Mouse (Mus musculus) ES-E14 (cell line): ENCODE measurements around the gene Vps45. TPM values are rescaled to one million over a fixed set of nuclear protein-coding genes. Genes with fewer than 3 reads are reported as not detected.

Experiments
- DNase-seq: peaks from one replicate; pipeline ENCODE4 v3.0.0-alpha.2; 2013; ENCODE audit warnings: low read depth, low spot score
- H3K27ac ChIP-seq: 2 replicates; pipeline ENCODE4 v1.5.1; 2012; ENCODE audit warnings: low read depth, mild to moderate bottlenecking, low read length, moderate library complexity, mixed read lengths; ENCODE audit not compliant: poor library complexity, insufficient read depth, severe bottlenecking
- H3K36me3 ChIP-seq: 2 replicates; pipeline ENCODE4 v1.6.1; 2012; ENCODE audit warnings: mild to moderate bottlenecking, low read length, moderate library complexity, mixed read lengths; ENCODE audit not compliant: control insufficient read depth, poor library complexity, insufficient read depth, severe bottlenecking
- H3K4me1 ChIP-seq, 2 experiments: fragments of 150-350 bp in 1 of 2; sonication (generic) in 1 of 2; 2 replicates each; pipeline ENCODE4 v1.6.1; 2012; ENCODE audit warnings: low read length in 2 of 2, mild to moderate bottlenecking in 1 of 2, mixed read lengths in 1 of 2; ENCODE audit not compliant: control insufficient read depth in 2 of 2, insufficient read depth in 2 of 2, poor library complexity in 1 of 2
- H3K4me3 ChIP-seq, 2 experiments: fragments of 150-350 bp in 1 of 2; sonication (generic) in 1 of 2; 2 replicates each; pipeline ENCODE4 v1.5.1; 2012; ENCODE audit warnings: low read length in 2 of 2, low read depth in 1 of 2, mild to moderate bottlenecking in 1 of 2, mixed read lengths in 1 of 2; ENCODE audit not compliant: insufficient read depth in 1 of 2, poor library complexity in 1 of 2, severe bottlenecking in 1 of 2
- H3K9ac ChIP-seq: 2 replicates; pipeline ENCODE4 v1.6.1; 2012; ENCODE audit warnings: low read depth, mild to moderate bottlenecking, low read length, mixed read lengths; ENCODE audit not compliant: poor library complexity, insufficient read depth, severe bottlenecking
- H3K9me3 ChIP-seq: fragments of 150-350 bp; sonication (generic); 2 replicates; pipeline ENCODE4 v1.6.1; 2012; ENCODE audit warnings: low read depth, mild to moderate bottlenecking, low read length; ENCODE audit not compliant: control insufficient read depth, insufficient read depth
- CHD2 ChIP-seq: IDR thresholded peaks from 2 replicates; pipeline ENCODE4 v1.6.1; 2014; ENCODE audit warnings: mild to moderate bottlenecking, low read depth, low read length, inconsistent platforms
- HCFC1 ChIP-seq: IDR thresholded peaks from 2 replicates; pipeline ENCODE4 v1.6.1; 2012; ENCODE audit warnings: low read length, inconsistent platforms, borderline replicate concordance; ENCODE audit not compliant: insufficient read depth
- MAFK ChIP-seq: IDR thresholded peaks from 2 replicates; pipeline ENCODE4 v1.6.1; 2014; ENCODE audit warnings: mild to moderate bottlenecking, low read depth, low read length, inconsistent platforms; ENCODE audit not compliant: insufficient read depth
- ZC3H11A ChIP-seq: IDR thresholded peaks from 2 replicates; pipeline ENCODE4 v1.6.1; 2012; ENCODE audit warnings: low read depth, mild to moderate bottlenecking, inconsistent platforms, low read length, borderline replicate concordance
- ZNF384 ChIP-seq: IDR thresholded peaks from 2 replicates; pipeline ENCODE4 v1.6.1; 2012; ENCODE audit warnings: low read depth, low read length, inconsistent platforms
- in situ Hi-C, 2 experiments: fragments of 600-800 bp; cut with MboI; formaldehyde crosslinking; loops; one replicate each; pipeline ENCODE4 v1.15.1; 2025; ENCODE audit warnings: low sequenced_read_pairs in 2 of 2, inconsistent platforms in 1 of 2; ENCODE audit not compliant: unreplicated experiment in 2 of 2
- total RNA-seq: library from RNA; depleted of rRNA; stranded (reverse); fragments of 300-350 nt; gene quantifications from 2 replicates; pipeline ENCODE4 v1.2.3, GENCODE M21; 2012

Vps45 gene
- total RNA-seq, 1 experiment, result 11.9 TPM

- Histone ChIP-seq H3K9me3 (no peaks in the 10 kb centered on the region), H3K27ac (no peak overlapping the region), H3K4me1 (peaks cover 4 to 9% of the 10 kb centered on the region in 2 experiments; a peak in 3 of 4 replicates), H3K4me3 (peak overlapping the region; percentile 62 to 99), H3K36me3 (no peaks in the 10 kb centered on the region), H3K9ac (peak overlapping the region; percentile 66)
- TF ChIP-seq HCFC1 (no peak), ZNF384 (no peak), MAFK (no peak), CHD2 (no peak), ZC3H11A (no peak)
- in situ Hi-C loops, result no loop called here
- no peak for DNase-seq
Observed at GRCm38 (mm10) chr3:96103901-96104260, 45.6 kb upstream of the Vps45 start.

DNA sequence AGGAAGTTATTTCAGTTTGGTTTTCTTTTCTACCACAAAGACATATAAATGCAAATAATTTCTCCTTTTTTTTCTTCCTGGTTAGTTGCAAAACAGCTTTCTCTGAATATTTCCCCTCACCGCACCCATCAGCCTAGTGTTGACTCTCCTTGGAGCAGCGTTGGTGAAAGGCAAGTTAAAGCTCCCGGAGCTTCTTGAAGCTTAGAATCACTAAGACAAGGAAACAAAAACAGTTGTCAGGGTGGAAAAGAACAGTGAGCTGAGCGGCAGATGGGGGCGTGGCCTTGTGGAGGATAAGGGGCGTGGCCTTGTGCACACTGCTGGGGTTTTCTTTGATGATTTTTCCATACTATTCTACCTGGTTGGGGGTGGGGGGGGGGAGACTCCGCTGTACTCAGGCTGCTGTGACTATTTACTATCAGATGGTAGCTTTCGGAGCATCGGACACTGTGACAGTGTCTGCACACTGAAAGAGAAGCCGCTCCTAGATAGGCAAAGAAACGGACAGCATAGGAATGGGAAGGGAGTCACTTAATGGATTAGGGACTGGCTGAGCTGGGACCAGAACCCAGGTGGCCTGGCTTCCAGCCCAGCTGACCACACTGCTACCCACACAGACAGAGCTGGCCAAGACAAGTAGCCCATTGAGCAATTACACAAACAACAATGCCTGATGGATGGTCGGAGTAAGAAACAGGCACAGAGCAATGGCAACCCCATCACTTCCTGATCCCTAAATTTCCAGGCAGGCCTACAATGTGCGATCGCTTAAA lies 44.0 kb upstream of the Vps45 start:
- Histone ChIP-seq H3K9me3 (no peaks in the 10 kb centered on the region), H3K36me3 (no peaks in the 10 kb centered on the region), H3K4me1 (peaks cover 4 to 9% of the 10 kb centered on the region in 2 experiments; a peak in 3 of 4 replicates), H3K9ac (no peak overlapping the region), H3K27ac (no peak overlapping the region), H3K4me3 (0 out of 4 replicates have a peak overlapping the region, but pooled peaks of 1 of the 2 experiments have one; percentile 9)
- TF ChIP-seq CHD2 (no peak), ZC3H11A (no peak), MAFK (no peak), ZNF384 (no peak), HCFC1 (no peak)
- peak; percentile 62 for DNase-seq
- in situ Hi-C loops, result no loop called here

- peaks cover 4% of the 10 kb centered on the region in 2 experiments; a peak in 3 of 4 replicates for H3K4me1 ChIP-seq
- in situ Hi-C loops, result loop anchor here in 1 of 2 experiments (25.0 kb wide), 1 partner anchor 314 kb away; no protein-coding TSS in a partner anchor
- H3K4me3 ChIP-seq, result no peak overlapping the region
- H3K27ac ChIP-seq, result no peak overlapping the region
- no peaks in the 10 kb centered on the region for H3K9me3 ChIP-seq
- no peak for DNase-seq
- no peaks in the 10 kb centered on the region for H3K36me3 ChIP-seq
- no peak overlapping the region for H3K9ac ChIP-seq
- TF ChIP-seq HCFC1 (no peak), MAFK (no peak), ZNF384 (no peak), CHD2 (no peak), ZC3H11A (no peak)
Observed at GRCm38 (mm10) chr3:96098616-96099267, 40.5 kb upstream of the Vps45 start.

- no peaks in the 10 kb centered on the region for H3K36me3 ChIP-seq
- H3K4me3 ChIP-seq, result no peak overlapping the region
- TF ChIP-seq MAFK (no peak), CHD2 (no peak), ZC3H11A (no peak), HCFC1 (no peak), ZNF384 (no peak)
- peaks cover 0 to 4% of the 10 kb centered on the region in 2 experiments; a peak in 1 of 4 replicates for H3K4me1 ChIP-seq
- H3K9me3 ChIP-seq, result no peaks in the 10 kb centered on the region
- H3K27ac ChIP-seq, result no peak overlapping the region
- DNase-seq, result no peak
- no peak overlapping the region for H3K9ac ChIP-seq
- in situ Hi-C loops, result loop anchor here in 1 of 2 experiments (25.0 kb wide), 1 partner anchor 314 kb away; no protein-coding TSS in a partner anchor
Observed at GRCm38 (mm10) chr3:96098168-96098567, 39.9 kb upstream of the Vps45 start.
